Mouse (Mus musculus) neural tube, embryonic 15.5 days (tissue): ENCODE measurements at regions not wholly inside any gene's neighbourhood (a gene's known extent, or its start where the extent isn't known, plus 50 kb on each side); places are given as distances from the start of the nearest gene placed in this dataset.

Experiments used
- ATAC-seq: fragments of 200-750 bp; cut with Nextera tagmentation; 2 replicates; pipeline ENCODE4 v1.8.0; 2017; ENCODE audit warnings: mild to moderate bottlenecking, moderate TSS enrichment, moderate library complexity; ENCODE audit not compliant: low FRiP score
- H3K27ac ChIP-seq: fragments of 300-500 bp; sonication (generic); replicated peaks from 2 replicates; pipeline ENCODE4 v1.5.1; 2015; ENCODE audit warnings: mild to moderate bottlenecking, inconsistent platforms
- H3K27me3 ChIP-seq: fragments of 300-500 bp; sonication (generic); replicated peaks from 2 replicates; pipeline ENCODE4 v1.6.1; 2015; ENCODE audit warnings: inconsistent platforms
- H3K36me3 ChIP-seq: fragments of 300-500 bp; sonication (generic); 2 replicates; pipeline ENCODE4 v1.6.1; 2015; ENCODE audit warnings: inconsistent platforms
- H3K4me1 ChIP-seq: fragments of 300-500 bp; sonication (generic); 2 replicates; pipeline ENCODE4 v1.6.1; 2015; ENCODE audit warnings: inconsistent platforms
- H3K4me2 ChIP-seq: fragments of 300-500 bp; sonication (generic); 2 replicates; pipeline ENCODE4 v1.6.1; 2015; ENCODE audit warnings: inconsistent platforms, mild to moderate bottlenecking, moderate library complexity
- H3K4me3 ChIP-seq: fragments of 300-500 bp; sonication (generic); replicated peaks from 2 replicates; pipeline ENCODE4 v1.5.1; 2015; ENCODE audit warnings: mild to moderate bottlenecking, inconsistent platforms
- H3K9ac ChIP-seq: fragments of 300-500 bp; sonication (generic); replicated peaks from 2 replicates; pipeline ENCODE4 v1.6.1; 2015; ENCODE audit warnings: mild to moderate bottlenecking, inconsistent platforms
- H3K9me3 ChIP-seq: fragments of 300-500 bp; sonication (generic); replicated peaks from 2 replicates; pipeline ENCODE4 v1.6.1; 2016; ENCODE audit warnings: inconsistent platforms
- WGBS: fragments of 180-500 bp; shearing (Covaris S2); methylation state at CpG from one replicate; pipeline ENCODE4 v1.1.7; 2015; ENCODE audit warnings: mixed read lengths; 5-methylcytosine and 5-hydroxymethylcytosine counted together

GRCm38 (mm10) chr4:12474421-12474820 lies 302.6 kb upstream of the Fam92a start:
- no peaks in the 10 kb centered on the region for H3K27me3 ChIP-seq
- H3K4me2 ChIP-seq, result no peak overlapping the region
- no peaks in the 10 kb centered on the region for H3K36me3 ChIP-seq
- H3K4me3 ChIP-seq, result no peak overlapping the region
- no peak overlapping the region for H3K27ac ChIP-seq
- no peaks in the 10 kb centered on the region for H3K9me3 ChIP-seq
- ATAC-seq, result no peak
- H3K4me1 ChIP-seq, result peaks cover 8% of the 10 kb centered on the region
- H3K9ac ChIP-seq, result no peak overlapping the region
- 29% methylated on average over 1 of the region's 1 CpGs for WGBS

GRCm38 (mm10) chr4:12461701-12462100 lies 289.9 kb upstream of the Fam92a start:
- Histone ChIP-seq H3K9ac (no peak overlapping the region), H3K36me3 (no peaks in the 10 kb centered on the region), H3K27ac (no peak overlapping the region; the same call in 1 of the 2 replicates), H3K27me3 (no peaks in the 10 kb centered on the region), H3K4me2 (no peak overlapping the region), H3K4me1 (peaks cover 6% of the 10 kb centered on the region), H3K9me3 (no peaks in the 10 kb centered on the region), H3K4me3 (no peak overlapping the region)
- no peak for ATAC-seq
- WGBS, result 82% methylated on average over 2 of the region's 2 CpGs

GRCm38 (mm10) chr4:12461251-12461650 lies 289.4 kb upstream of the Fam92a start:
- Histone ChIP-seq H3K36me3 (no peaks in the 10 kb centered on the region), H3K9ac (no peak overlapping the region), H3K4me1 (peaks cover 6% of the 10 kb centered on the region), H3K4me2 (no peak overlapping the region), H3K27ac (no peak overlapping the region; the same call in 1 of the 2 replicates), H3K4me3 (no peak overlapping the region), H3K9me3 (no peaks in the 10 kb centered on the region), H3K27me3 (no peaks in the 10 kb centered on the region)
- 52% methylated on average over 4 of the region's 4 CpGs for WGBS
- ATAC-seq, result no peak

- Histone ChIP-seq H3K4me2 (no peak overlapping the region), H3K4me3 (no peak overlapping the region), H3K4me1 (peaks cover 6% of the 10 kb centered on the region), H3K9me3 (no peaks in the 10 kb centered on the region), H3K27ac (no peak overlapping the region), H3K27me3 (no peaks in the 10 kb centered on the region), H3K36me3 (no peaks in the 10 kb centered on the region), H3K9ac (no peak overlapping the region)
- ATAC-seq, result no peak
- WGBS, result 82% methylated on average over 8 of the region's 8 CpGs
These were observed 286.3 kb upstream of the Fam92a start for GRCm38 (mm10) chr4:12457978-12458597.

- Histone ChIP-seq H3K27me3 (no peaks in the 10 kb centered on the region), H3K4me1 (no peaks in the 10 kb centered on the region), H3K4me3 (no peak overlapping the region), H3K27ac (no peak overlapping the region), H3K9ac (no peak overlapping the region), H3K9me3 (no peaks in the 10 kb centered on the region), H3K4me2 (no peak overlapping the region), H3K36me3 (no peaks in the 10 kb centered on the region)
- no peak for ATAC-seq
- 80% methylated on average over 2 of the region's 2 CpGs for WGBS
These were observed 280.3 kb upstream of the Fam92a start for GRCm38 (mm10) chr4:12452086-12452485.

GRCm38 (mm10) chr4:12425507-12425906 lies 253.7 kb upstream of the Fam92a start:
- 40% methylated on average over 3 of the region's 3 CpGs for WGBS
- Histone ChIP-seq H3K9me3 (no peaks in the 10 kb centered on the region), H3K4me1 (no peaks in the 10 kb centered on the region)

GRCm38 (mm10) chr4:12421628-12422319 lies 250.0 kb upstream of the Fam92a start:
- no peaks in the 10 kb centered on the region for H3K4me1 ChIP-seq
- no peak overlapping the region for H3K4me3 ChIP-seq
- no peak for ATAC-seq
- H3K4me2 ChIP-seq, result peak overlapping the region; percentile 13; the same call in 1 of the 2 replicates
- H3K9me3 ChIP-seq, result no peaks in the 10 kb centered on the region
- H3K36me3 ChIP-seq, result no peaks in the 10 kb centered on the region
- no peaks in the 10 kb centered on the region for H3K27me3 ChIP-seq
- H3K27ac ChIP-seq, result no peak overlapping the region
- H3K9ac ChIP-seq, result no peak overlapping the region
- WGBS, result 42% methylated on average over 16 of the region's 16 CpGs

More at GRCm38 (mm10) chr4:12425507-12425906, 253.7 kb upstream of the Fam92a start:
- no peaks in the 10 kb centered on the region for H3K36me3 ChIP-seq
- H3K27me3 ChIP-seq, result no peaks in the 10 kb centered on the region
- no peak overlapping the region for H3K4me2 ChIP-seq
- no peak for ATAC-seq
- H3K4me3 ChIP-seq, result no peak overlapping the region
- no peak overlapping the region for H3K9ac ChIP-seq
- no peak overlapping the region for H3K27ac ChIP-seq

- H3K27me3 ChIP-seq, result no peaks in the 10 kb centered on the region
These were observed 246.3 kb upstream of the Fam92a start for GRCm38 (mm10) chr4:12418086-12418485.

GRCm38 (mm10) chr4:12395344-12395743 lies 223.5 kb upstream of the Fam92a start:
- H3K27me3 ChIP-seq, result no peaks in the 10 kb centered on the region
- no peak overlapping the region for H3K9ac ChIP-seq
- no peaks in the 10 kb centered on the region for H3K9me3 ChIP-seq
- WGBS, result 92% methylated on average over 1 of the region's 1 CpGs
- no peaks in the 10 kb centered on the region for H3K4me1 ChIP-seq
- H3K36me3 ChIP-seq, result no peaks in the 10 kb centered on the region
- H3K4me3 ChIP-seq, result no peak overlapping the region
- ATAC-seq, result no peak
- no peak overlapping the region for H3K27ac ChIP-seq
- H3K4me2 ChIP-seq, result no peak overlapping the region

More at GRCm38 (mm10) chr4:12418086-12418485, 246.3 kb upstream of the Fam92a start:
- no peaks in the 10 kb centered on the region for H3K36me3 ChIP-seq
- ATAC-seq, result no peak
- H3K9ac ChIP-seq, result no peak overlapping the region
- H3K4me2 ChIP-seq, result no peak overlapping the region
- no peak overlapping the region for H3K27ac ChIP-seq
- H3K4me3 ChIP-seq, result no peak overlapping the region
- H3K9me3 ChIP-seq, result no peaks in the 10 kb centered on the region
- no peaks in the 10 kb centered on the region for H3K4me1 ChIP-seq
- WGBS, result 43% methylated on average over 3 of the region's 3 CpGs

GRCm38 (mm10) chr4:12376797-12377570 lies 205.2 kb upstream of the Fam92a start:
- Histone ChIP-seq H3K9ac (no peak overlapping the region), H3K9me3 (no peaks in the 10 kb centered on the region), H3K36me3 (no peaks in the 10 kb centered on the region), H3K27me3 (no peaks in the 10 kb centered on the region), H3K4me2 (no peak overlapping the region), H3K4me1 (no peaks in the 10 kb centered on the region), H3K4me3 (no peak overlapping the region), H3K27ac (no peak overlapping the region)
- 81% methylated on average over 5 of the region's 5 CpGs for WGBS
- ATAC-seq, result no peak

- no peaks in the 10 kb centered on the region for H3K27me3 ChIP-seq
- no peak overlapping the region for H3K4me3 ChIP-seq
- no peaks in the 10 kb centered on the region for H3K36me3 ChIP-seq
- H3K4me1 ChIP-seq, result no peaks in the 10 kb centered on the region
- no peak overlapping the region for H3K27ac ChIP-seq
- ATAC-seq, result no peak
- WGBS, result 45% methylated on average over 2 of the region's 2 CpGs
- H3K9me3 ChIP-seq, result no peaks in the 10 kb centered on the region
- no peak overlapping the region for H3K4me2 ChIP-seq
- no peak overlapping the region for H3K9ac ChIP-seq
These were observed 197.7 kb upstream of the Fam92a start for GRCm38 (mm10) chr4:12369551-12369950.
